Mouse (Mus musculus): ENCODE measurements around the gene Olfr1349.
"Not testable (repeated sequence)": the region's sequence is repeated elsewhere in the genome, so short reads cannot be mapped to it uniquely, and the experiment has no call there.

Gene Olfr1349

DNA sequence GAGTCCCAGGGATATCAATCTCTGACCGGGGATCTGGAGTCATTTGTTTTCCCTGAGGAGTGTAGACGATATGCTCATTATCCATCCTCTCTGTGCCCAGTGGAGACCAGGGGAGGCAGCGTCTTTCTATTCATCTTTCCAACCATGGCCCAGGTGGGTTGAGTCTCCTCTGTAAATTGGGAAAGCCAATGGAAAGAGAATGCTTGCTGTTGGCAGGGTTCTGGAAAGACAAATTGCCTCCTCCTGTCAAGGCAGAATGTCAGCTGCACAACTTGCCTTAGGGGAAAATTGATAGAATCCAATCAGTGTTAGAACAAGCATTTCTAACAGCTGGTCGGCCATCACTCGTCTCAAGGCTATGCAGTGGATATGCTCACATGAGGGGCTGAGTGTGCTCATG lies at the start of gene Olfr1349:
TSS of gene Olfr1349 (minus strand) at position 101 of the 400 bp plus-strand sequence.
- no peak for DNase-seq

DNA sequence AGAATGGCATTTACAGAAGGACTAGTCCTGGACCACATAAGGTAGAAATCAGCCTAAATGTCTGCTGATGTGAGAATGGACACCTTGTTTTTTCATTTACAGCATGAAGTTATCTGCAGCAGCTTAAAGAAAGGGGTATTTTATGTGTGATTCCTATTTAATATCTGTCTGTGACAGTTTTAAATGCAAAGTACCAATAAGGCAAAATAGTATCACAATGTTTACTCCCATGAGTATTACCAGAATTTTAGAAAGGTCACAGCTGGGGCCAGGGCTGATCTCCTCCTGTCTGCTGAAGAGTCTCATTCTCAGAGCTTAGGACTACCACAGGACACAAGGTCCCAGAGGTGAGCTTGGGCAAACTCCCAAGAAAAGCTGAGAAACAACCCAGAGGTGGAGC lies 41.8 kb upstream of the Olfr1349 start, which contains the start of gene Olfr1350:
TSS of gene Olfr1350 (plus strand) at position 301 of the 400 bp plus-strand sequence.
- no peak for DNase-seq

DNA sequence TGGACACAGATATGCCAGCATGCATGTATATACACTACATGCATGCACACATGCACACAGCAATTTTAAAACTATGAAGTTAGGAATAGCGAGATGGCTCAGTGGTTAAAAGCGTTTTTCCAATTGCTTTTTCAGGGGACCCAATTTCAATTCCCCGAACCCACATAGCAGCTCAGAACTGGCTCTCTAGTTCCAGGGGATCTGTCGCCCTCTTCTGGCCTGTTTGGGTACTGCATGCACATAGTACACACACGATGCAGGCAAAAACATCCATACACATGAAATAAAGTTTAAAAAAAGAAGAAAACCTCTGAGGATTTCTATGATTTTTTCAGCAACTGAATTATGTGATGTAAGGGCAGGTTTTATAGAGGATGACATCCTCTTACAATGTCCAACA lies 3.4 kb upstream of the Olfr1349 start:
- peak; percentile 4 for DNase-seq

- no peak for DNase-seq
Observed at GRCm38 (mm10) chr7:6525001-6525400, 2.3 kb upstream of the Olfr1349 start.

GRCm38 (mm10) chr7:6521666-6522065 lies 1.1 kb downstream of the Olfr1349 start:
- DNase-seq: no peak

DNA sequence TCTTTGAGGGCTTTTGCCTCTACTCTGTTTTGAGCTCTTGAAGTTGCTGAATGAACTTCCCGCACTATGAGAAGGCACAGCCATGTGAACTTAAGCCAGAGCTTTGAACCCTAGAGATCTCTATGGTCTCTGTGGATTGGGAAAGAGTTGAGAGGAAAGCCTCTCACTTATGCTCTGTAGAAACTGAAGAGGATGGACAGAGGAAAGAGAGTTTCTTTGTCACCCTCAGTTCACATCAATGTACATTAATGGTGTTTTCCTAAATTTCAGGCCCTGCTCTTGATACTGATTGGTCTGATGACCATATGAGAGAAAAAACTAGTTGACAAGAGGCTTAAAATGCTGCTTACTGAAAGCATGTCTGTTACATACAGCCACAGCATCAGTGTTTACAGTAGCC lies 14.1 kb downstream of the Olfr1349 start, which contains the start of gene Olfr1348:
TSS of gene Olfr1348 (minus strand) at position 101 of the 400 bp plus-strand sequence.
- DNase-seq: no peak

DNA sequence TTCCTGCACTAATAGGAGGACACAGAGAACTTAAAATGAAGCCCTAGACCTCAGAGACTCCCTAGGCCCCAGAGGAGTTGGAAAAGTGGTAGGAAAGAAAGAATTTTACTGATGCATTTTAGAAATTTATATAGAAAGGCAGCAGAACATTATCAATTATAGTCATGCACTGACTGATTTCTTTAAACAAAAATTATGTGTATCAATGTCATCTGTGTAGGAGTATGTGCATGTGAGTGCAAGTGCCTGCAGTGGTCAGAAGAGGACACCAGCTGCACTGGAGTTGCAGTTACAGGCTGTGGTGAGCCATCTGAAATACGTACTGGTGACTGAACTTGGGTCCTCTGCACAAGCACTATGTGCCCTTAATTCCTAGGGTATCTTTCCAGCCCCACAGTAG lies 23.1 kb downstream of the Olfr1349 start, which contains the start of gene Olfr1347:
TSS of gene Olfr1347 (minus strand) at position 101 of the 400 bp plus-strand sequence.
- no peak for DNase-seq

- no peak for DNase-seq
Observed at GRCm38 (mm10) chr7:6486841-6487240, 35.9 kb downstream of the Olfr1349 start, which contains the start of gene Olfr5. Olfr5 (minus strand) TSS chr7:6486941.

DNA sequence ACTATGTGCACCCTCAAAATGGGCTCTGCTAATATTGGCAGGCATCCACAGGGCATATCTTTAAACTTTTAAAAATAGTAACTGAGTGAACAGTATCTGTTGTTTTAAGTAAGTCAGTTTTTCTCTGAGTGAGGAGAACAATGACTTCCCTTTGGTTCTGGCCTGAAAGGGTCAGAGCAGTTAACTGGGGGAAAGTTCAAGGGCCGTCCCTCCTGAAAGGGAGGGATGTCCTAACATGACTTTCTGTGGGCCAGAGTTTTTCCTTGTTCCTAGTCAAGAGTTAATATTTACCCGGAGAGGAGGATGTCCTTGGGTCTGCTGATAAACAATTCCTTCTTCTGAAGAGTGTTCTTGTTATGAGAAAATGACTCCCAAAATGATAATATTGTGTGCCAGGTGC lies 45.1 kb downstream of the Olfr1349 start:
- not testable (repeated sequence) for DNase-seq

DNA sequence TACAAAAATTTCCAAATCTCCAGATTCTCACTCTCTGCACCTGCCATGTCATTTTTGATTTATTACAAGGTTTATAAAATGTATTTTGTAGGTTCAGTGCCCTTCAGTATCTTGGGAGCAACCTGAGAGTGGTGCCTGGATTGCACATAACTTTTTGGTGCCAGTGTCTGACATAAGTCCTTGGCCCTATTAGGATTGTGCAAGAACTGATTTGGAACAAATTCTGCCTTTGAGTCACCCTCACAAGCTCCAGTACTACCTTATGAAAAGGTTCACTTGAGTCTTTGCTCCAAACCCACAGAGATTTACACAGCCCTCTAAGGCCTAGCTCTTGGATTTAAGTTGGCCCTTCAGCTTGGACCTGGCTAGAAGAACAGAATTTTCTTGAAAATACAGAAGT lies 55.8 kb downstream of the Olfr1349 start, which contains the start of gene Olfr1346:
TSS of gene Olfr1346 (plus strand) at position 151 of the 400 bp plus-strand sequence.
- no peak for DNase-seq

Data from embryo, embryonic 11 days (tissue).